Mouse (Mus musculus) Patski (cell line): ENCODE measurements around the gene Brf1. TPM values are rescaled to one million over a fixed set of nuclear protein-coding genes. Genes with fewer than 3 reads are reported as not detected.
A peak's percentile ranks its signal among the peaks of the same experiment; 100 is the strongest.

Source experiments
- ATAC-seq: fragments of 100-300 bp; one replicate; pipeline ENCODE4 v1.8.0; 2021
- CTCF ChIA-PET: fragments of 350-600 bp; sonication (Branson Sonifier 250); formaldehyde crosslinking; loops from one replicate; lab custom pipeline; 2022; ENCODE audit warnings: inconsistent platforms; lab: Charles Lee
- POLR2A ChIA-PET: fragments of 350-600 bp; sonication (Branson Sonifier 250); formaldehyde crosslinking; loops from one replicate; lab custom pipeline; 2022; ENCODE audit warnings: antibody characterized with exemption, inconsistent platforms; lab: Charles Lee
- DNase-seq: peaks from one replicate; pipeline ENCODE4 v3.0.0-alpha.2; 2011; ENCODE audit warnings: low read depth, low spot score
- H3K27me3 ChIP-seq: fragments of 371-371 bp; one replicate; pipeline ENCODE4 v1.5.1; 2021
- CTCF ChIP-seq: fragments of 100-300 bp; IDR thresholded peaks from one replicate; pipeline ENCODE4 v1.5.1; 2021
- in situ Hi-C: fragments of 300-500 bp; cut with MboI; formaldehyde crosslinking; loops from 3 replicates; pipeline ENCODE4 v1.11.1; 2018; ENCODE audit warnings: low pct_unique_long_range_greater_than_20kb, mixed read lengths
- polyA plus RNA-seq: library from polyadenylated mRNA; unstranded; gene quantifications from one replicate; pipeline ENCODE4 v1.2.3, GENCODE M21; 2021

Brf1 gene
- polyA plus RNA-seq, 1 experiment from 2014 or later, result 38.9 TPM

DNA sequence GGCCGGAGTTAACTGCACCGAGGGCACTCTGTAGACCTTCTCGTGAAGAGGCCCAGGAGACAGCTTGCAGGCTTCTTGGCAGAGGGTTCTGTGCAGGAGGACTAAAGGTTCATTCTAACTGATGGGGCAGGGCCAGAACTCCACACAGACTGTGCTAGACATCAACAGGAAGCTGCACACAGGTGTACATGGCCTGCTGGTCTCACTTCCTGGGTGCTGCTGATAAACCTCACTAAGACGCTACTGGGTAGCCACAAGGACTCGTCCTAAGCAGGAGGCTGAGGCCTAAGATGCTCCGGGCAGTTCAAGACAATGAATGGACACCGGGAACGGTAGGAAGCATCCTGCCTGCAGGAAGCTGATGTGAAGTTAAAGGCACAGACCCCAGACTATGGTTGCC is 41.1 kb downstream of the Brf1 start:
- H3K27me3 ChIP-seq, result no peaks in the 10 kb centered on the region
- POLR2A ChIA-PET, result no interaction called here

GRCm38 (mm10) chr12:112958303-112958702 is 42.2 kb downstream of the Brf1 start:
- no peak for TF ChIP-seq CTCF
- in situ Hi-C loops, result no loop called here
- ChIA-PET POLR2A (no interaction called here), CTCF (interaction anchor here (0.7 to 3.4 kb wide), 9 partner anchors 8 to 82 kb away, joined by 3 to 12 read pairs (median 4); partner anchors contain the start of gene Btbd6)
- H3K27me3 ChIP-seq, result no peaks in the 10 kb centered on the region
- DNase-seq (no peak), ATAC-seq (peak; percentile 69)

More for the DNA sequence above, 41.1 kb downstream of the Brf1 start:
- ATAC-seq (no peak), DNase-seq (no peak)
- TF ChIP-seq CTCF, result no peak
- in situ Hi-C loops, result no loop called here
- CTCF ChIA-PET, result interaction anchor here (1.2 to 1.9 kb wide), 2 partner anchors 10 to 16 kb away, joined by 5 to 6 read pairs; partner anchors contain the start of gene Btbd6

DNA sequence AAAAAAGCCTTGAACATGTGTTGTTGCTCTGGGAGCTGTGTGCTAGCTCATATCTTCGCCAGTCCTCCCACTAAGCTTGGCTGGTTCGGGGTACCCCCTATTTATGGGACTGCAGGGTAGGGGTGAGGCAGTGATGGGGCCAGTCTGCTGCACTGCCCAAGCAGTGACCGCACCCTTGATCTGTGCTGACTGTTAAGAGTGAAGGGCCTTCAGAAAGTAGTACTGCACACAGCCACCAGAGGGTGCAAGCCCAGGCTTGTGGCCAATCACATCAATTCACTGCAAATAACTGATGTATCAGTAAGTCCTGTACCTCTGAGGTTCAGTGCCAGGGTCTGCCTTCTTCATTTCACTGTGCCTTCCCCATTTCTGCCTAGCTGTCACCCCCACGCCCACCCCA is 44.7 kb downstream of the Brf1 start:
- in situ Hi-C loops, result no loop called here
- H3K27me3 ChIP-seq, result no peaks in the 10 kb centered on the region
- DNase-seq (no peak), ATAC-seq (no peak)
- CTCF ChIA-PET, result interaction anchor here (1.0 to 3.4 kb wide), 7 partner anchors 8 to 80 kb away, joined by 3 to 12 read pairs (median 4); no protein-coding TSS in a partner anchor
- POLR2A ChIA-PET, result no interaction called here
- no peak for TF ChIP-seq CTCF

DNA sequence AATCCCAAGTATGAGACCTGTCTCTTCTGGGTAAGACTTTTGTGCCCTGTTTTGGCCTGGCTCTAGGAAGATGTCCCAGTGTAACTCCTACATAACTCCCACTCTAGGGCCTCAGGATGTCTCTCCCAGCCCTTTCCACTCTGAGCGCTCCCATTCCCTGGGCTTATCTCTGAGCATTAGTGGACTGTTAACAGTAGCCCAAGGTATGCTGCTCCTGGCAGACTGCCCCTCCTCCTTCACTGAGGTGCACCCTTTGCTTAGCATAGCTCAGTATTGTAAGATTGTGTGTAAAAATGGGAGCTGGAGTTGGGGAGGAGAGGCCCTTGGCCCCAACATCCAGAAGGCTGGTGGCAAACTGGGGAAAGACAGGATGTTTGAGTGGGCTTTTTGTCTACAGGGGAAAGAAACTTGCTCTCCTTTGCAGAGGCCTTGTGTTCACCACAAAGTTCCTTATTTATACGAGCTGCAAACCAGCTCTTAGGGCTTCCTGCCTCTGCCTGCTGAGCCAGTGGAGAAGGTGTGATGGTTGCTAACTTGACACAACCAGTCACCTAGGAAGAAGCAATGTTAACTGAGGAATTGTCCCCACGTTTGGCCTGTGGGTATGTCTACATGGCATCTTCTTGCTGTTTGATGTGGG is 47.5 kb downstream of the Brf1 start:
- CTCF ChIA-PET, result interaction anchor here (1.4 kb wide), 1 partner anchor 80 kb away, joined by 3 read pairs; no protein-coding TSS in a partner anchor
- no peak for ATAC-seq
- in situ Hi-C loops, result no loop called here

DNA sequence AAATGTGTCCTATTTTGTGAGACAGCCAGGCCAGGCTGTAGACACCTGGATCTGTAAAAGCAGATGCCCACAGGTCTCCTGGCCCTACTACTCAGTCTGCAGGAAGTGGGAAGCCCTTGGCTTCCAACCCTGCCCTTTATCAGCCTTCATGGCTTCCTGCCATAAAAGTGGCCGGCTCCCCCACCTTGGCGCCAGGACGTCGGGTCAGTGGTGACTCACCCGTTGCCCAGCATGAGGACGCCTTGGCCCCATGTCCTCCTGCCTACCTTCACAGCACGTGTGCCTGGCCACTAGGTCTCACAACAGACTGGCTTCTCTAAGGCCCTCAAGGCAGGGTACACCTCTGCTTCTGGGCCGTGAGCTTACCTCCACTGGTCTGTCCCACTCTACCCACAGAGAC is 48.1 kb downstream of the Brf1 start:
- H3K27me3 ChIP-seq, result no peaks in the 10 kb centered on the region
- in situ Hi-C loops, result no loop called here
- ATAC-seq (peak; percentile 45), DNase-seq (peak; percentile 54)
- CTCF ChIA-PET, result interaction anchor here (1.4 kb wide), 1 partner anchor 79 kb away, joined by 3 read pairs; no protein-coding TSS in a partner anchor
- POLR2A ChIA-PET, result no interaction called here
- no peak for TF ChIP-seq CTCF

More for the DNA sequence above, 47.5 kb downstream of the Brf1 start:
- no peak for TF ChIP-seq CTCF
- POLR2A ChIA-PET, result no interaction called here
- DNase-seq, result no peak
- H3K27me3 ChIP-seq, result no peaks in the 10 kb centered on the region

DNA sequence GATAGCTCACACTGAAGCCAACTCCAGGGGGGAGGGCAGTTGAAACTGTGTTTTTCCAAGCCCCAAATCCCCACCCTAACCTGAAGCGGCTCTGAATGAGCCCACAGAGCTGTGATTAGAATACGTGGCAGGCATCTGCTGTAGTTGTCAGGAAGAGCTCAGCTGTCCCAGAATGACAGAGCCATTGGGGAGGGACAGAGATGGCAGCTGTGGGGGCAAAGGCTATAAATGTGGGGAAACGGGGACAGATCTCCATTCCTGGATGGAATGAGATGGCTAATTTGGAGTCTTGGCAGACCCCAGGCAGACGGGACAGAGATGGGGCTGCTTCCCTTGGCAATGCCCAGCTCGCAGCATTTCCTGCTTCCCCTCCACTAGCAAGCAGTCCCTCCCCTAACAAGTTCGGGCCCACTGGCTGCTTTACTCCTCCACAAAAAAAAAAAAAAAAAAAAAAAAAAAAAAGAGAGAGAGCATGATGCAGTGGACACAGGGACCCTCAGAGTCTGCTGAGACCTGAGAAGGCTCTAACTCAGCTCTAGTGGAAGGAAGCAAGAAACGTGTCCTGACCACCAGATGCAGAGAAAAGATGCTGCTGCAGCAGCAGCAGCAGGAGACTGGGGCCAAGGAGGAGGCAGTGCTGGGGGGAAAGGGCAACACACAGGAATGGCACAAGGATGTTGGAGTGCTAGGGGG is 49.2 kb downstream of the Brf1 start:
- ChIA-PET POLR2A (no interaction called here), CTCF (no interaction called here)
- H3K27me3 ChIP-seq, result no peaks in the 10 kb centered on the region
- no peak for TF ChIP-seq CTCF
- in situ Hi-C loops, result no loop called here
- DNase-seq (no peak), ATAC-seq (no peak)

- ATAC-seq (no peak), DNase-seq (no peak)
- ChIA-PET POLR2A (no interaction called here), CTCF (interaction anchor here (1.7 kb wide), 1 partner anchor 8 kb away, joined by 3 read pairs; no protein-coding TSS in a partner anchor)
- H3K27me3 ChIP-seq, result no peaks in the 10 kb centered on the region
- no peak for TF ChIP-seq CTCF
- in situ Hi-C loops, result no loop called here
These were observed 49.8 kb downstream of the Brf1 start for GRCm38 (mm10) chr12:112950761-112951129.

DNA sequence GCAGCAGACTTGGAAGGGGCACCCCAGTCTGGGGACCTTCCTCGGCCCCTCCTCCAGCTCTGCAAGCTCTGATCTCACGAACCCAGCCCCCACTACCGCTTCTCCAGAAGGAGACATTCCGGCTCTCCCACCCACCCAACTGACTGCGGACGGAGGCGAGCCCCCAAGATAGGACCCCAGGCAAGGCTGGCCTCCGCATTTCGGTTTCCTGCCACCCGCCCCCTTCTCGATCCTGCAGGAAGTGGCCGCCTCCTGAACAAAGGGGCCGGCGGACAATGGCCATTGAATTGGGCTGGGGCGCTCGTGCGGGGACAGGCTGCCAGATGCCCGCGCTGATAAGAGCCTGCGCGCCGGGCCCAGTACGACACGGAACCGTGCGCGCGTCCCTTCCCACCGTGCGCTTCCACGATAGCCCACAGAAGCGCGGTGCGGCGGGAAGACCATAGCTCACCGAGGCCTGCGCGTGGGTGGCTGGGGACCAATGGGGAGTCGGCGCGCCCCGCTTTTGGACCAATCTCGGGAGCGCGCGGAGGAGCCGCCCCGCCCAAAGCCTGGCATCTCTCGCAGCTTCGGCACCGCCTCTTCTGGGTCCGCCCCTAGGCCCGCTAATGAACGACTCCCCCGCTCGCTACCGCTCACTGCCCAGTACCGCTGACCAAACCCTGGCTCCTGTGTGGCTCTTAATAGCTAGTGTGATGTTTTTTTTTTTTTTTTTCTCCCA is 50.3 kb downstream of the Brf1 start:
- DNase-seq (no peak), ATAC-seq (peak; percentile 57)
- CTCF ChIA-PET, result interaction anchor here (1.3 to 1.7 kb wide), 3 partner anchors 8 to 39 kb away, joined by 3 read pairs; no protein-coding TSS in a partner anchor
- TF ChIP-seq CTCF, result no peak
- H3K27me3 ChIP-seq, result no peaks in the 10 kb centered on the region
- in situ Hi-C loops, result no loop called here
- POLR2A ChIA-PET, result no interaction called here

DNA sequence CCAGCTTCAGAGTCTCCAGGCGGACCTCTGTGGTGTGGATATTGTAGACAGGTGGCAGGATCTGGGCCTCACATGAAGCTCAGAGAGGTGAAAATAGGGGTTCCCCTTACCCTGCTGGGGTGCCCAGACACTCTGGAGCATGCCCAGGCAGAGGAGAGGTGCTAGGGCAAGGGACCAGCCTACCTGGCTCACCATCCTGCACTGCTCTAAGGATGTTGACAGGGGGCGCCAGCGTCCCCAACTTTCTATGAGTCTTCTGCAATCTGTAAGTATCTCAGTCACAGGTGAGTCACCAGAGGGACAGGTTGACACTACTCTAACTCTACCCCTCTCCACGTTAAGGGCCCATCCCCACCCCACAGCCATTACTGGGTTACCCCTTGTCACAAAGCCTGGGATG is 53.2 kb downstream of the Brf1 start:
- no peak for TF ChIP-seq CTCF
- in situ Hi-C loops, result no loop called here
- H3K27me3 ChIP-seq, result no peaks in the 10 kb centered on the region
- ChIA-PET CTCF (interaction anchor here (1.0 to 3.0 kb wide), 3 partner anchors 9 to 76 kb away, joined by 4 to 12 read pairs (median 5); no protein-coding TSS in a partner anchor), POLR2A (interaction anchor here (0.8 kb wide), 1 partner anchor 24 kb away, joined by 3 read pairs; no protein-coding TSS in a partner anchor)
- DNase-seq (no peak), ATAC-seq (no peak)

GRCm38 (mm10) chr12:112943669-112944068 is 56.8 kb downstream of the Brf1 start:
- CTCF ChIA-PET, result no interaction called here
- ATAC-seq (no peak), DNase-seq (no peak)
- in situ Hi-C loops, result no loop called here
- POLR2A ChIA-PET, result no interaction called here
- H3K27me3 ChIP-seq, result no peaks in the 10 kb centered on the region
- no peak for TF ChIP-seq CTCF
